Mouse (Mus musculus): ENCODE data around the gene Syn3. TPM values are rescaled to one million over a fixed set of nuclear protein-coding genes. Genes with fewer than 3 reads are reported as not detected.

Gene Syn3
- polyA plus RNA-seq, 1 experiment = 0.84 TPM

- H3K27ac ChIP-seq (ENCODE audit: control insufficient read depth, insufficient read depth, low read length) = no peak overlapping the region
- H3K36me3 ChIP-seq (ENCODE audit: control insufficient read depth, insufficient read depth, low read length) = no peaks in the 10 kb centered on the region
- WGBS = 90% methylated on average over 3 of the region's 3 CpGs
- no peak for DNase-seq
- H3K27me3 ChIP-seq (ENCODE audit: control insufficient read depth, insufficient read depth, low read length) = no peaks in the 10 kb centered on the region
- TF ChIP-seq POLR2A (IDR thresholded peaks at IDR 0.05; ENCODE audit: control insufficient read depth, extremely low read depth, insufficient read depth, low read length, poor library complexity) (no peak), CTCF (IDR thresholded peaks at IDR 0.05; ENCODE audit: borderline replicate concordance, control insufficient read depth, extremely low read depth, insufficient read depth, low read length, poor library complexity) (no peak)
- H3K4me3 ChIP-seq (ENCODE audit: control insufficient read depth, insufficient read depth, low read length) = no peak overlapping the region
- no peaks in the 10 kb centered on the region for H3K4me1 ChIP-seq (replicated peaks; ENCODE audit: control insufficient read depth, insufficient read depth, low read length)
Observed at GRCm38 (mm10) chr10:86340991-86341527, 157.6 kb downstream of the Syn3 start.

GRCm38 (mm10) chr10:86340421-86340820, 158.3 kb downstream of the Syn3 start:
- no peaks in the 10 kb centered on the region for H3K4me1 ChIP-seq (replicated peaks; ENCODE audit: control insufficient read depth, insufficient read depth, low read length)
- WGBS = 93% methylated on average over 7 of the region's 7 CpGs
- H3K4me3 ChIP-seq (ENCODE audit: control insufficient read depth, insufficient read depth, low read length) = no peak overlapping the region
- no peaks in the 10 kb centered on the region for H3K36me3 ChIP-seq (ENCODE audit: control insufficient read depth, insufficient read depth, low read length)
- no peak for DNase-seq
- TF ChIP-seq CTCF (IDR thresholded peaks at IDR 0.05; ENCODE audit: borderline replicate concordance, control insufficient read depth, extremely low read depth, insufficient read depth, low read length, poor library complexity) = no peak
- TF ChIP-seq POLR2A (IDR thresholded peaks at IDR 0.05; ENCODE audit: control insufficient read depth, extremely low read depth, insufficient read depth, low read length, poor library complexity) = no peak
- no peaks in the 10 kb centered on the region for H3K27me3 ChIP-seq (ENCODE audit: control insufficient read depth, insufficient read depth, low read length)
- H3K27ac ChIP-seq (ENCODE audit: control insufficient read depth, insufficient read depth, low read length) = no peak overlapping the region

- H3K36me3 ChIP-seq (ENCODE audit: control insufficient read depth, insufficient read depth, low read length) = no peaks in the 10 kb centered on the region
- no peaks in the 10 kb centered on the region for H3K27me3 ChIP-seq (ENCODE audit: control insufficient read depth, insufficient read depth, low read length)
- no peak for DNase-seq
- H3K4me3 ChIP-seq (ENCODE audit: control insufficient read depth, insufficient read depth, low read length) = no peak overlapping the region
- WGBS = 89% methylated on average over 2 of the region's 2 CpGs
- no peak overlapping the region for H3K27ac ChIP-seq (ENCODE audit: control insufficient read depth, insufficient read depth, low read length)
- no peaks in the 10 kb centered on the region for H3K4me1 ChIP-seq (replicated peaks; ENCODE audit: control insufficient read depth, insufficient read depth, low read length)
- no peak for TF ChIP-seq CTCF (IDR thresholded peaks at IDR 0.05; ENCODE audit: borderline replicate concordance, control insufficient read depth, extremely low read depth, insufficient read depth, low read length, poor library complexity)
Observed at GRCm38 (mm10) chr10:86339649-86340379, 158.9 kb downstream of the Syn3 start.

GRCm38 (mm10) chr10:86339121-86339520, 159.6 kb downstream of the Syn3 start:
- TF ChIP-seq POLR2A (IDR thresholded peaks at IDR 0.05; ENCODE audit: control insufficient read depth, extremely low read depth, insufficient read depth, low read length, poor library complexity) = no peak
- TF ChIP-seq CTCF (IDR thresholded peaks at IDR 0.05; ENCODE audit: borderline replicate concordance, control insufficient read depth, extremely low read depth, insufficient read depth, low read length, poor library complexity) = no peak
- Histone ChIP-seq H3K27ac (ENCODE audit: control insufficient read depth, insufficient read depth, low read length) (no peak overlapping the region), H3K4me3 (ENCODE audit: control insufficient read depth, insufficient read depth, low read length) (no peak overlapping the region), H3K36me3 (ENCODE audit: control insufficient read depth, insufficient read depth, low read length) (no peaks in the 10 kb centered on the region), H3K4me1 (replicated peaks; ENCODE audit: control insufficient read depth, insufficient read depth, low read length) (no peaks in the 10 kb centered on the region), H3K27me3 (ENCODE audit: control insufficient read depth, insufficient read depth, low read length) (no peaks in the 10 kb centered on the region)
- DNase-seq = no peak
- 94% methylated on average over 4 of the region's 4 CpGs for WGBS

- Histone ChIP-seq H3K4me3 (ENCODE audit: control insufficient read depth, insufficient read depth, low read length) (no peak overlapping the region), H3K27ac (ENCODE audit: control insufficient read depth, insufficient read depth, low read length) (no peak overlapping the region), H3K27me3 (ENCODE audit: control insufficient read depth, insufficient read depth, low read length) (no peaks in the 10 kb centered on the region), H3K36me3 (ENCODE audit: control insufficient read depth, insufficient read depth, low read length) (no peaks in the 10 kb centered on the region), H3K4me1 (replicated peaks; ENCODE audit: control insufficient read depth, insufficient read depth, low read length) (no peaks in the 10 kb centered on the region)
- WGBS = 86% methylated on average over 4 of the region's 4 CpGs
- no peak for DNase-seq
- TF ChIP-seq CTCF (IDR thresholded peaks at IDR 0.05; ENCODE audit: borderline replicate concordance, control insufficient read depth, extremely low read depth, insufficient read depth, low read length, poor library complexity) (no peak), POLR2A (IDR thresholded peaks at IDR 0.05; ENCODE audit: control insufficient read depth, extremely low read depth, insufficient read depth, low read length, poor library complexity) (no peak)
Observed at GRCm38 (mm10) chr10:86338121-86338715, 160.5 kb downstream of the Syn3 start.

- Histone ChIP-seq H3K4me3 (ENCODE audit: control insufficient read depth, insufficient read depth, low read length) (no peak overlapping the region), H3K27ac (ENCODE audit: control insufficient read depth, insufficient read depth, low read length) (no peak overlapping the region), H3K36me3 (ENCODE audit: control insufficient read depth, insufficient read depth, low read length) (no peaks in the 10 kb centered on the region), H3K27me3 (ENCODE audit: control insufficient read depth, insufficient read depth, low read length) (no peaks in the 10 kb centered on the region), H3K4me1 (replicated peaks; ENCODE audit: control insufficient read depth, insufficient read depth, low read length) (no peaks in the 10 kb centered on the region)
- no peak for DNase-seq
- WGBS = 76% methylated on average over 3 of the region's 3 CpGs
- TF ChIP-seq POLR2A (IDR thresholded peaks at IDR 0.05; ENCODE audit: control insufficient read depth, extremely low read depth, insufficient read depth, low read length, poor library complexity) (no peak), CTCF (IDR thresholded peaks at IDR 0.05; ENCODE audit: borderline replicate concordance, control insufficient read depth, extremely low read depth, insufficient read depth, low read length, poor library complexity) (no peak)
Observed at GRCm38 (mm10) chr10:86337239-86337638, 161.5 kb downstream of the Syn3 start.

Measured in thymus, adult 2 months (tissue).